Mouse (Mus musculus): ENCODE results near the gene Metrnl. TPM values are rescaled to one million over a fixed set of nuclear protein-coding genes. Genes with fewer than 3 reads are reported as not detected.

Metrnl gene
- polyA plus RNA-seq, 1 experiment from 2014 or later = 6.4 TPM

DNA sequence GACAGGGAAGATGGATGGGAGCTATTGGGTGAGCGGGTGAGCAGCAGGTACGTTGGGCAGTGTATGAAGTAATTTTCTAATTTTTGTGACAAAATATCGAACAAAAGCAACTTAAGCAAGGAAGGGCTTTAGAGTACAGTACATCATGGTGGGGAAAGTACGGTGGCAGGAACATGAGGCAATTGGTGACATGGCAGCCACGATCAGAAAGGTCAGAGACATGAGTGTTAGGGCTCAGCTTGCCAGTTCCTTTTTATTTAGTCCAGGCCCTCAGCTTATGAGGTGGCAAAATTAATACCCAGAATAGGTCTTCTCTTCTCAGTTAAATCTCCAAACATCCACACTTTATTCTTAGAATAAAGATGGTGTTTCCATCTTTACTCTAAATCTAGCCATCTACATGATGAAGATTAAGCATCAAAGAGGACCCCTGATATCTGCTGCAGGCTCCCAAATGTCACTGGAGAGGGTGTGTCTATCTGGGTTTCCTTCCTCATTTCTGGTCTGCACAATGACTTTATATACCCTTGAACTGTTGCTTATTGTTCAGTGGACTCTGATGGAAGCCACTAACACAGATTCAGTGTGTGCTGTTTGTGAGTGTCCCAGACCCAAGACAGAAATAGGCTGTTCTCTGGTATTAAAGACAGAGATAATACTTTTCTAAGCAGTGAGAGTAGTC is 46.8 kb downstream of the Metrnl start:
- 85% methylated on average over 5 of the region's 5 CpGs for WGBS
- Histone ChIP-seq H3K9me3 (no peaks in the 10 kb centered on the region), H3K4me1 (no peaks in the 10 kb centered on the region), H3K36me3 (no peaks in the 10 kb centered on the region), H3K4me3 (no peak overlapping the region), H3K27me3 (ENCODE audit: insufficient read depth, poor library complexity, severe bottlenecking) (no peaks in the 10 kb centered on the region), H3K27ac (no peak overlapping the region)
- DNase-seq (ENCODE audit: low spot score) = no peak

Other genes with a start within 250 kb of the Metrnl start
- gene Tbcd, start 249.6 kb upstream of the Metrnl start, polyA plus RNA-seq (2016; fragmentation: Nextera tagmentation; extraction: Ambion mirVana) = 35.3 and 36.7 TPM in 2 replicates
- gene Zfp750, start 182.2 kb upstream of the Metrnl start, polyA plus RNA-seq (2016; fragmentation: Nextera tagmentation; extraction: Ambion mirVana) = 0.28 and 0.31 TPM in 2 replicates
- gene B3gntl1, start 28.4 kb upstream of the Metrnl start, polyA plus RNA-seq (2016; fragmentation: Nextera tagmentation; extraction: Ambion mirVana) = 7.4 and 9.7 TPM in 2 replicates
- not detected in 2 replicates for gene Ptchd3, start 128.7 kb downstream of the Metrnl start, polyA plus RNA-seq (2016; fragmentation: Nextera tagmentation; extraction: Ambion mirVana)

All from heart, embryonic 10.5 days (tissue).